Mouse (Mus musculus) liver, embryonic 14.5 days (tissue): ENCODE measurements around the gene Enpep.

ENCODE experiments used
- CTCF ChIP-seq: IDR thresholded peaks from 2 replicates; pipeline ENCODE4 v1.5.1; 2016; ENCODE audit warnings: antibody characterized with exemption, low read depth, control low read depth
- EP300 ChIP-seq: IDR thresholded peaks from 2 replicates; pipeline ENCODE4 v1.6.1; 2016; ENCODE audit warnings: antibody characterized with exemption, low read depth

DNA sequence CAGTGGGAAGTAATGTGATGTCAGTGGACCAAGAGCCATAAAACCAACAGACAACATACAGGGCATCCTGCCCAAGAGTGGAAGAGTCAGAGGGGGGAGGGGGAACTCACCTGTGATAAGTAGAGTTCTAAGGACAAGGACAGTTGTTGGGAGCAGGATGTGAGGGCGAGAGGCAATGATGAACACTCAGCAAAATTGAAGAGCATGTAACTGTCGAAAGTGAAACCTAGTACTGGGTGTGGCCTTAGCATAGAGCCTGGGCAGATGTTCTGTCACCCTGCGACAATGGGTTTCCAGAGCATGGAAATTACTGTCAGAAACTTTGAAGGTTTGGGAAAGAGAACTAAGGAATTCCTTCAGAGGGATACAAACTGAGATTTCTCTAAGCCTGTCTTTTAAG is 46.6 kb upstream of the Enpep start:
- no peak for TF ChIP-seq CTCF
- TF ChIP-seq EP300 = no peak
